Comparison of ENCODE assay signal across 31 mouse cellular contexts in genomic region chr1:74381588-74382021, GRCm38 (mm10). TPM values are rescaled to one million over a fixed set of nuclear protein-coding genes. Genes with fewer than 3 reads are reported as not detected.
DNase-seq lines count a peak whose midpoint lies in the region; ATAC-seq and TF ChIP-seq lines count a peak whose summit lies in the region.
"Had no signal": no experiment of that assay in that cellular context is flagged by ENCODE, and none has a peak within 500 bp of the region (broad histone marks: within the 10 kb centered on the region; RNA-seq: fewer than 3 reads in every experiment).

No protein-coding gene starts in this region.

- intact Hi-C loops in heart, postnatal 25 days (cut with DNase I): no loop called here

- H3K9ac ChIP-seq in CH12.LX (ENCODE audit: insufficient read depth, low read depth): peak overlapping the region; percentile 43; the same call in 1 of the 2 replicates
- H3K9ac ChIP-seq in midbrain, embryonic 15.5 days: no peak overlapping the region
- H3K9ac ChIP-seq: embryonic facial prominence, embryonic 12.5 days; forebrain, embryonic 15.5 days; heart, embryonic 13.5 days; liver, embryonic 15.5 days; stomach, embryonic 15.5 days had no signal

- H3K4me2 ChIP-seq in CH12.LX (ENCODE audit: insufficient read depth, low read depth, poor library complexity, severe bottlenecking): peak overlapping the region; percentile 59
- no peak overlapping the region for H3K4me2 ChIP-seq in midbrain, embryonic 15.5 days
- H3K4me2 ChIP-seq: embryonic facial prominence, embryonic 12.5 days; forebrain, embryonic 15.5 days; heart, embryonic 13.5 days; liver, embryonic 15.5 days; midbrain, embryonic 11.5 days; stomach, embryonic 15.5 days had no signal

- H3K36me3 ChIP-seq in CH12.LX (replicated peaks in 1 of 2; ENCODE audit: control insufficient read depth in 1 of 2, insufficient read depth in 1 of 2, low read length in 1 of 2): peaks cover 0 to 23% of the 10 kb centered on the region in 2 experiments
- H3K36me3 ChIP-seq in midbrain, embryonic 15.5 days (replicated peaks): no peaks in the 10 kb centered on the region
- H3K36me3 ChIP-seq: embryonic facial prominence, embryonic 12.5 days; forebrain, embryonic 10.5 days; forebrain, embryonic 15.5 days; heart, embryonic 13.5 days; hindbrain, embryonic 10.5 days; liver, embryonic 15.5 days; stomach, embryonic 15.5 days had no signal

- peak; percentile 33 for DNase-seq in A20 (ENCODE audit: low read depth, low spot score)
- DNase-seq in CH12.LX (ENCODE audit: extremely low read depth): peak; percentile 86
- no peak for DNase-seq in spleen, adult 12 weeks (ENCODE audit: low spot score)
- no peak for DNase-seq in heart, postnatal 25 days (ENCODE audit: low spot score)
- DNase-seq: adrenal gland, adult 8-10 months; cerebellum, adult 2 months; cerebellum, postnatal 14 days; embryo, embryonic 11 days; gastrocnemius, adult 2 months; heart, postnatal 10 days; kidney, adult 8-10 months; kidney, postnatal 4 days; liver; lung, postnatal 4 days; retina, postnatal 1 day; right cerebral cortex, postnatal 14 days had no signal

- peak; percentile 79 for TF ChIP-seq EP300 in CH12.LX (IDR thresholded peaks at IDR 0.05; ENCODE audit: low read length)

- peaks cover 50 to 82% of the 10 kb centered on the region in 2 experiments for H3K4me1 ChIP-seq in CH12.LX (ENCODE audit: control insufficient read depth in 1 of 2, insufficient read depth in 2 of 2)
- peaks cover 3% of the 10 kb centered on the region for H3K4me1 ChIP-seq in midbrain, embryonic 15.5 days
- H3K4me1 ChIP-seq: embryonic facial prominence, embryonic 12.5 days had no signal

- ATAC-seq in granulocyte monocyte progenitor cell, adult 5-6 weeks (replicated peaks; ENCODE audit: poor library complexity, severe bottlenecking): peak; percentile 76
- peak; percentile 80 for ATAC-seq in monocyte, adult 5-6 weeks (replicated peaks; ENCODE audit: insufficient number of reproducible peaks, low FRiP score, low TSS enrichment, poor library complexity, severe bottlenecking)
- ATAC-seq in midbrain, embryonic 15.5 days (replicated peaks): no peak
- ATAC-seq in erythroblast, adult 5-6 weeks (replicated peaks; ENCODE audit: low FRiP score, poor library complexity, severe bottlenecking): no peak
- ATAC-seq: forebrain, embryonic 15.5 days; hindbrain, postnatal 0 days; intestine, embryonic 16.5 days had no signal

- 89% methylated on average over 10 of the region's 10 CpGs for whole genome bisulfite sequencing in midbrain, embryonic 15.5 days

- dilution Hi-C loops in CH12.LX (cut with MboI; ENCODE audit: extremely low pct_ligation_motif_present, extremely low pct_unique_long_range_greater_than_20kb, low sequenced_read_pairs): no loop called here

- peak overlapping the region; percentile 20 to 46 (median 23) for H3K4me3 ChIP-seq in CH12.LX (replicated peaks in 1 of 3; ENCODE audit: low read depth in 2 of 3, low read length in 2 of 3, poor library complexity in 1 of 3)
- no peak overlapping the region for H3K4me3 ChIP-seq in midbrain, embryonic 15.5 days
- H3K4me3 ChIP-seq: embryonic facial prominence, embryonic 12.5 days; forebrain, embryonic 10.5 days; forebrain, embryonic 15.5 days; gastrocnemius, adult 2 months; heart, embryonic 13.5 days; hindbrain, embryonic 10.5 days; liver, embryonic 15.5 days; stomach, embryonic 15.5 days had no signal

- H3K79me2 ChIP-seq in CH12.LX (replicated peaks; ENCODE audit: control insufficient read depth, extremely low read depth, insufficient read depth, poor library complexity, severe bottlenecking): no peaks in the 10 kb centered on the region

- no peaks in the 10 kb centered on the region for H3K27me3 ChIP-seq in CH12.LX (replicated peaks)
- H3K27me3 ChIP-seq in midbrain, embryonic 15.5 days (replicated peaks): no peaks in the 10 kb centered on the region
- H3K27me3 ChIP-seq: embryonic facial prominence, embryonic 12.5 days; forebrain, embryonic 15.5 days; heart, embryonic 13.5 days; stomach, embryonic 15.5 days had no signal

- no peaks in the 10 kb centered on the region for H3K9me3 ChIP-seq in CH12.LX (replicated peaks; ENCODE audit: low read length)
- no peaks in the 10 kb centered on the region for H3K9me3 ChIP-seq in midbrain, embryonic 15.5 days
- H3K9me3 ChIP-seq: embryonic facial prominence, embryonic 12.5 days; forebrain, embryonic 10.5 days; forebrain, embryonic 15.5 days; heart, embryonic 13.5 days; hindbrain, embryonic 10.5 days; liver, embryonic 15.5 days; stomach, embryonic 15.5 days had no signal

- in situ Hi-C loops in CH12.LX (cut with MboI; ENCODE audit: low pct_ligation_motif_present, low pct_unique_long_range_greater_than_20kb, low sequenced_read_pairs): no loop called here

- no peak for TF ChIP-seq CTCF in CH12.LX (conservative IDR thresholded peaks at IDR 0.05 in 1 of 2, IDR thresholded peaks at IDR 0.05 in 1 of 2; ENCODE audit: low read depth in 2 of 2, low read length in 2 of 2)

- H3K27ac ChIP-seq in CH12.LX (ENCODE audit: insufficient read depth, low read depth): peak overlapping the region; percentile 98
- no peak overlapping the region for H3K27ac ChIP-seq in midbrain, embryonic 15.5 days
- H3K27ac ChIP-seq: embryonic facial prominence, embryonic 12.5 days; forebrain, embryonic 10.5 days; forebrain, embryonic 15.5 days; gastrocnemius, adult 2 months; heart, embryonic 13.5 days; hindbrain, postnatal 0 days; kidney, postnatal 0 days; liver, embryonic 15.5 days; stomach, embryonic 15.5 days had no signal

- no peak; the same call in 1 of the 2 replicates for TF ChIP-seq RAD21 in CH12.LX (IDR thresholded peaks at IDR 0.05; ENCODE audit: low read depth, low read length)

- peak; percentile 59 for TF ChIP-seq POLR2A in CH12.LX (IDR thresholded peaks at IDR 0.05; ENCODE audit: low read depth, low read length)

TF ChIP-seq in CH12.LX, 34 proteins besides CTCF, POLR2A, EP300 and RAD21 (continues in another document):
- TF ChIP-seq MEF2A (IDR thresholded peaks at IDR 0.05; ENCODE audit: borderline replicate concordance, low read depth, low read length): peak; percentile 72
- TF ChIP-seq MXI1 (IDR thresholded peaks at IDR 0.05; ENCODE audit: low read depth, low read length): 0 out of 2 replicates have a peak, but pooled peaks have one; percentile 57
- peak; percentile 62 for TF ChIP-seq JUND (conservative IDR thresholded peaks at IDR 0.05; ENCODE audit: low read depth, low read length)
- peak; percentile 31; the same call in 1 of the 2 replicates for TF ChIP-seq RCOR1 (conservative IDR thresholded peaks at IDR 0.05; ENCODE audit: low read depth, low read length)
- peak; percentile 77 for TF ChIP-seq BHLHE40 (IDR thresholded peaks at IDR 0.05; ENCODE audit: low read depth, low read length)
- TF ChIP-seq MAZ (IDR thresholded peaks at IDR 0.05; ENCODE audit: low read depth, low read length): peak; percentile 69; the same call in 1 of the 2 replicates

RNA-seq across cellular contexts. Expression of gene Slc11a1, which starts 6.6 kb away (rescaled TPM):
- total RNA-seq in CH12.LX (2012; rRNA removed): 21.3 and 35.7 TPM in 2 replicates
- 14.0 and 17.0 TPM in 2 replicates for total RNA-seq in CH12.LX (2014; rRNA removed)
- polyA plus RNA-seq in CH12.LX (2012; ENCODE audit: insufficient read length, low read depth): 85.8 and 96.4 TPM in 2 replicates
- total RNA-seq in granulocyte monocyte progenitor cell, adult 5-6 weeks (2014; fragmentation: Nextera tagmentation): 0.38 and 0.49 TPM in 2 replicates
- total RNA-seq in granulocyte monocyte progenitor cell, adult 5-6 weeks (2017): 0.26 and 0.69 TPM in 2 replicates
- 180 to 306 TPM (median 249 TPM) in 3 replicates for total RNA-seq in monocyte, adult 5-6 weeks (2017)
- 2.0 and 3.4 TPM in 2 replicates for polyA plus RNA-seq in midbrain, embryonic 15.5 days (2015; fragmentation: Nextera tagmentation; extraction: Ambion mirVana)
- 1 to 10 TPM; 2.5 to 3.2 TPM for total RNA-seq in heart, postnatal 25 days (2021)
- 20.2 and 37.0 TPM in 2 replicates for total RNA-seq in erythroblast, adult 5-6 weeks (2015; ENCODE audit: low replicate concordance)
- total RNA-seq in erythroblast, adult 5-6 weeks (2017; ENCODE audit: low replicate concordance): 3.0 and 12.7 TPM in 2 replicates

RNA-seq across cellular contexts. Expression of gene Ctdsp1, which starts 9.7 kb away (rescaled TPM):
- total RNA-seq in CH12.LX (2012; rRNA removed): 23.4 and 26.0 TPM in 2 replicates
- total RNA-seq in CH12.LX (2014; rRNA removed): 11.8 and 14.4 TPM in 2 replicates
- 57.5 and 65.8 TPM in 2 replicates for polyA plus RNA-seq in CH12.LX (2012; ENCODE audit: insufficient read length, low read depth)
- total RNA-seq in granulocyte monocyte progenitor cell, adult 5-6 weeks (2014; fragmentation: Nextera tagmentation): 81.8 and 98.1 TPM in 2 replicates
- total RNA-seq in granulocyte monocyte progenitor cell, adult 5-6 weeks (2017): 27.7 and 33.9 TPM in 2 replicates
- total RNA-seq in monocyte, adult 5-6 weeks (2017): 31.8 to 64.2 TPM (median 34.4 TPM) in 3 replicates
- polyA plus RNA-seq in midbrain, embryonic 15.5 days (2015; fragmentation: Nextera tagmentation; extraction: Ambion mirVana): 14.3 and 17.4 TPM in 2 replicates
- total RNA-seq in heart, postnatal 25 days (2021): 100 to 1,000 TPM; 123 to 139 TPM
- 30.7 and 40.5 TPM in 2 replicates for total RNA-seq in erythroblast, adult 5-6 weeks (2015; ENCODE audit: low replicate concordance)
- 10.5 and 22.8 TPM in 2 replicates for total RNA-seq in erythroblast, adult 5-6 weeks (2017; ENCODE audit: low replicate concordance)

RNA-seq across cellular contexts. Expression of gene Catip, which starts 19.7 kb away (rescaled TPM):
- 0.21 and 0.30 TPM in 2 replicates for total RNA-seq in CH12.LX (2012; rRNA removed)
- total RNA-seq in CH12.LX (2014; rRNA removed): 0.11 and 0.20 TPM in 2 replicates
- polyA plus RNA-seq in CH12.LX (2012; ENCODE audit: insufficient read length, low read depth): 2.1 and 2.6 TPM in 2 replicates
- total RNA-seq in granulocyte monocyte progenitor cell, adult 5-6 weeks (2014; fragmentation: Nextera tagmentation): 1.9 TPM in 1 of 2 replicates, not detected in the other
- not detected in 2 replicates for total RNA-seq in granulocyte monocyte progenitor cell, adult 5-6 weeks (2017)
- 0.29 to 3.3 TPM (median 0.96 TPM) in 3 replicates for total RNA-seq in monocyte, adult 5-6 weeks (2017)
- 0.68 and 1.9 TPM in 2 replicates for polyA plus RNA-seq in midbrain, embryonic 15.5 days (2015; fragmentation: Nextera tagmentation; extraction: Ambion mirVana)
- under 1 TPM; 0.18 to 0.28 TPM for total RNA-seq in heart, postnatal 25 days (2021)
- not detected in 2 replicates for total RNA-seq in erythroblast, adult 5-6 weeks (2015; ENCODE audit: low replicate concordance)
- not detected in 2 replicates for total RNA-seq in erythroblast, adult 5-6 weeks (2017; ENCODE audit: low replicate concordance)
- polyA plus RNA-seq: liver, embryonic 15.5 days had no signal

RNA-seq across cellular contexts. Expression of gene Vil1, which starts 27.6 kb away (rescaled TPM):
- total RNA-seq in CH12.LX (2012; rRNA removed) (0.08 TPM in 1 of 2 replicates, not detected in the other), CH12.LX (2014; rRNA removed) (not detected in 2 replicates)
- 0.10 TPM in 1 of 2 replicates, not detected in the other for polyA plus RNA-seq in CH12.LX (2012; ENCODE audit: insufficient read length, low read depth)
- total RNA-seq in granulocyte monocyte progenitor cell, adult 5-6 weeks (2014; fragmentation: Nextera tagmentation): 0.09 TPM in 1 of 2 replicates, not detected in the other
- total RNA-seq in granulocyte monocyte progenitor cell, adult 5-6 weeks (2017): not detected in 2 replicates
- 0.87 to 1.9 TPM in 2 of 3 replicates, not detected in the other for total RNA-seq in monocyte, adult 5-6 weeks (2017)
- polyA plus RNA-seq in midbrain, embryonic 15.5 days (2015; fragmentation: Nextera tagmentation; extraction: Ambion mirVana): 0.22 and 0.41 TPM in 2 replicates
- 1 to 10 TPM in 1 of 2 experiments, under 1 TPM in 1; 0.57 to 1.0 TPM for total RNA-seq in heart, postnatal 25 days (2021)
- not detected in 2 replicates for total RNA-seq in erythroblast, adult 5-6 weeks (2015; ENCODE audit: low replicate concordance)
- total RNA-seq in erythroblast, adult 5-6 weeks (2017; ENCODE audit: low replicate concordance): not detected in 2 replicates
- total RNA-seq: gastrocnemius, adult 2 months had no signal

Comparison
In these comparisons a context has a peak if more than half of its experiments do, and no peak if none do; other contexts are left out.
1. DNase-seq: peak in A20 (single experiment) and CH12.LX (single experiment); none in spleen, adult 12 weeks (single experiment) and heart, postnatal 25 days (single experiment).
2. ATAC-seq: peak in granulocyte monocyte progenitor cell, adult 5-6 weeks (single experiment) and monocyte, adult 5-6 weeks (single experiment); none in midbrain, embryonic 15.5 days (single experiment) and erythroblast, adult 5-6 weeks (single experiment).